Mouse (Mus musculus) left cerebral cortex, postnatal 14 days (tissue): Measurements from ENCODE around the gene Ajuba. TPM values are rescaled to one million over a fixed set of nuclear protein-coding genes. Genes with fewer than 3 reads are reported as not detected.

ENCODE experiments used
- DNase-seq, 2 experiments: peaks; one replicate each; pipeline ENCODE4 v3.0.0; 2021 to 2022; ENCODE audit warnings: low spot score in 2 of 2, mixed read lengths in 1 of 2
- intact Hi-C: fragments of 180-260 bp; cut with DNase I; formaldehyde crosslinking; loops from one replicate; pipeline ENCODE4 v1.15.1; 2025
- total RNA-seq, 2 experiments: library from RNA; stranded (reverse); gene quantifications; 2 replicates each; pipeline ENCODE4 v1.2.3; 2021

Gene Ajuba
- total RNA-seq, 2 experiments from 2014 or later = 2.7 to 3.1 TPM

DNA sequence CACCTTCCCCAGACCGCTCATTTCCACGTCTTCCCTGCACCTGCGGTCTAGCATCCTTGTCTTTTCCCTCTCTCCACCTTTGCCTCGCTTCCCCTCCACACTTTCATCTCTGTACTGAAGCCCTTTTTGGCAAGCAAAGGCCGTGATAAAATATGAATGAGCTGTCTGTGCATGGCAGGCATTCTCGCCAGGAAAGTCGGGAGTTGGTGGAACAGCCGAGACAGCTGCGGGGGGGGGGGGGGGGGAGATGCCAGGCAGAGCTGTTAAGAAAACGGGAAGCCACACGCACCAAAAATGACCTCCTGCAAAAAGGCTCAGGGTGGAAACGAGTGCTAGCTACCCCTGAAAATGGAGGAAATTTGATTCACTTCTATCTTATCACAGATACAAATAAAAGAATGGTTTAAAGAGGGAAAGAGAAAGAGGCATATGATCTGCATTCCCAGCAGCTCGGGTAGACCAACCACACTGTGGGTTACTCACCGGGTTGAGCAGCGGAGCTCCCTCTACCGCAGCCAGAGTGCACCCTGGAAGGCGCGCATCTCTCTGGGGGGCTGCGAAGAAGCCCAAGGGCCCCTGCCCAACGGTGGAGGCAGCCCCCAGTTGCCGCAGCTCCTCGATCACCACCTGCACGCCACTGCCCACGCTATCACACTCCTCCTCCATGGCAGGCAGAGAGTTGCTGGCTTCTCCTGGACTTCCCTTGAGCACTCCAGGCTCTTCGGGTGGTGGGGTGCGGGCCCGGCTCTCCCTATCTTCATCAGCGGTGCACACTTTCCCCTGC lies 17.5 kb upstream of the Ajuba start:
- peak; percentile 45 to 59 for DNase-seq

DNA sequence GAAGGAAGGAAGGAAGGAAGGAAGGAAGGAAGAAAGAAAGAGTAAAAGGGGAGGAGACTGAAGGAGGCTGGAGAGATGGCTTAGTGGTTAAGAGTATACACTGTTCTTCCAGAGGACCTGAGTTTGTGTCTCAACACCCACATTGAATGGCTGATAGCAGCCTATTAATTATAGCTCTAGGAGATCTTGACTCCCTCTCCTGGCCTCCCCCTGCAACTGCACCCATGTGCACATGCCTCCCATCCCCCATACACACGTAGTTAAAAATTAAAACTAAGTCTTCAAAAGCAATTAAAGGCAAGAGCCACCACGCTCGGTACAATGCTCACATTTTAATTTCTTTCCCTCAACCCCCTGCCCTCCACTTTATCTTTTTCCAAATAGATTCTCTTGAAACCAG lies 16.7 kb upstream of the Ajuba start:
- intact Hi-C loops = no loop called here
- DNase-seq = no peak

More for the DNA sequence above, 17.5 kb upstream of the Ajuba start:
- intact Hi-C loops = no loop called here

DNA sequence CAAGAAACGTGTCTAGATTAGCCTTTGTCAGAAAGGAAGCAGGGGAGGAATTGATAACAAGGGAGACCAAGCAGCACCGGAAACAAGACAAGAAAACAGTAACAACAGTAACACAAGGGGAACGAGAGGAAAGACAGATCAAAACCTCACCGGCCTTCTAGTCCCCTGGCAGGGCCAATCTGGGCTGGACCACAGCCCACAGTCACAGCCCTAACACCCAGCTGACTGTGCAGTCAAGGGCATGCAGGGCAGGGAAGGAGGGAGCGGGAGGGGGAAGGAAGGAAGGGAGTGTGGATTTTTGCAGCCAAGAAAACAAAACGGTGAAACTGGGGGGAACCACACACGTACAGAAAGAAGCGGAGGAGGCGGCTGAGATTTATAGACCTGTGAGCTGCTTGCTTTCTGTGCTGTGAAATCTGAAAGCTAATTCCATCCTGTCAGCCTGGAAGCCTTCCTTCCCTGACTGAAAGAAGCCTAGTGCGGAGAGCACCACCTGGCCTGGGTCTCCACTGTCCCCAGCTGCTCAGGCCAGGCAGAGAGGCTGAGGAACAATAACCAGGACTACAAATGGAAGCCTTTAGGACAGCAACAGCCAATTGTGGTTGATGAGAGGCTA lies 15.1 kb upstream of the Ajuba start:
- intact Hi-C loops = no loop called here
- DNase-seq = peak; percentile 65 to 75

DNA sequence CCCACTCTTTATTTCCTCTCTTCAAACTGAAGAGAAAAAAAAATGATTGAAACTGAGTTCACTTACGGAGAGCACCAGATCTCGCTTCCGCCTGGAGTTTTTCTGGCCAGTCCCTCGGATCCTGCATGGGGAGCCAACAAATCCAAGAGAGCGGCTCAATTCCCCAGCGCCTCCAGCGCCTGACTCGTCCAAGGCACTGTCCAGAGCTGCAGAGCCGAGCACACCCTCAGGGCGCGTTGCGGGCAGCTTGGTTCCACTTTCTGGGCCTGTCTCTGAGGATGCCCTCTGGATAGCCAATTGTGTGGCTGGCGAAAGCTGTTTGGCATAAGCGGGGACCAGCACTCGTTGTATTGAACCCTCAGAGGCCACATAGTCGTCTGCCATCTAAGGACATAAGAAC lies 13.7 kb upstream of the Ajuba start:
- intact Hi-C loops = no loop called here
- DNase-seq = no peak

DNA sequence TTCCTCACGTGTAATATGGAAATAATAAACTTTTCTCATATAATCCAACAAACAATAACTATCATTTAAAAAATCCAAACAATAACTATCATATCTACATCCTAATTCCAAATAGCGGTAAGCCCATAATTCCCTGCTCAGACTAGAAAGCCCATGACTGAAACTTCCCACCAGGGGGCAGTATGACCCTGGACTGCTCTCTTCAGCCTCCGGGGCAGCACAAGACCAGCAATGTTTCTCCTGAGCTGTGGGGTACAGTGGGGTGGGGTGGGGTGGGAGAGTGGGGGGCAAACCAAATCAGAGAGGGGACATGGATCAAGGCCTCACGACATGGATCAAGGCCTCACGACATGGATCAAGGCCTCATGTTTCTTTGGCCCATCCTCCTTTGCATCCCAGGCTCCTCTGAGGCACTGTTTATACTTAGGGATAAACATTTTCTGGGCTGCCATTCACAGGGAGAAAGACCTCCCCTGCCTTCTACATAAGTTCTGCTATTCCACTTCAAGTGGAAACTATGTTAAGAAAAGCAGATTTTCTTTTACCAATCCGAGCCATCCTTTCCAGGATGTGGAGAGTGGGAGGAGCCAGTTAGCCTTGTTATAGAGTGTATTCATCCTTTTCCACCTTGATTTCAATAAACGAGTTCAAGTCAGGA lies 6.5 kb upstream of the Ajuba start:
- intact Hi-C loops = no loop called here
- DNase-seq = peak; percentile 48 to 70

DNA sequence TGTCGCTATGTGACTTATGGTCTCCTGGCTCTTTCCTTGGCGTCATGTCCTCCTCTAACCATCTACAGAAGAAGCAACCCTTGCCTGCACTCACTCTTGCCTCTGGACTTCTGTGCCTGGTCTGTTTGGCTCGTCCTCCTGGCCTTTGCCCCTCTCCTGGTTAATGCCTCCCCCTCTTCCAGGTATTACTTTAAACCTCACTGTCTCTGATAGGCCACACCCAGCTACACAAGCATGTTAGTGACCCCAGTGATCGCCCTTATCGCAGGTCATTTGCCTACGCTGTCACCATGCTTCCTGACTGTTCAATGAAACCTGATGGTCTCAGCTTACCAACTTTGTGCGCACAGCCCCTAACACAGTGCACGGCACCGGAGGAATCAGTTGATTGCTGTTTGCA lies 5.2 kb upstream of the Ajuba start:
- DNase-seq = no peak
- intact Hi-C loops = no loop called here

DNA sequence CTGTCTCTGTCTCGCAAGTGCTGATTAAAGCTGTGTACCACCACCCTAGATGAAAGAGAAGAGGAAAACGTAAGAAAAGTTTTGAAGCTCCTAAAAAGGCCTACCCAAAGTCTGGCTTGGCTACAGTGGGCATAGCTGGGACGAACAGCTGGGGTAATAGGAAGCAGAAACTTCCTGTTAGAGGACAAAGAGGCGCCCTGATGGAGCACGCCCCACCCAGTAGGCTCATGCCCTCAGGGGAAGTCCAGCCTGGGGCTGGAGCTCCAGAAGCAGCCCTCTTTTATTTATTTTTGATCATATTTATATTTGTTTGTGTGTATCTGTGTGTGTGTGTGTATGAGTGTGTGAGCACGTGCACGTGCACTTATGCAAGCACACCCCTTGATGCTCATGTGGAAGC lies 2.3 kb upstream of the Ajuba start:
- DNase-seq = no peak
- intact Hi-C loops = loop anchor here (10.0 kb wide), 1 partner anchor 355 kb away; no protein-coding TSS in a partner anchor

DNA sequence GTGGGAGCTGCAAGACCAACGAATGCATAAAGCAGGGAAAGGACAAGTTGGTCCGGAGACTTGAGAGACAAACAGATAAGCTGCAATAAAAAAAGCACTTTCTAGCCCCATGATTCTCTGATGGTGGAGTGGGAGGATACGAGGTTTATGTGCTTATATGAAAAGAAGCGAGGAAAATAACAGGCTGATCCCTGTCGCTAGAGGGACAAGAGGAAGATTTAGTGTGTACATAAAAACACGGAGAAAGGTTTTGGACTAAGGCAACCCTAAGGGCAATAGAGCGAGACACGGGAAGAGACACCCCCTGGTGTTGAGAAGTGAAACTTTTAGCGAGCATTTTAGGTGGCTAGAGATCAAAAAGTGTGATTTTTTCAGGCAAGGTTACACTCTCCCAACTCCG lies 705 bp upstream of the Ajuba start:
- DNase-seq = no peak
- intact Hi-C loops = loop anchor here (10.0 kb wide), 1 partner anchor 353 kb away; no protein-coding TSS in a partner anchor

DNA sequence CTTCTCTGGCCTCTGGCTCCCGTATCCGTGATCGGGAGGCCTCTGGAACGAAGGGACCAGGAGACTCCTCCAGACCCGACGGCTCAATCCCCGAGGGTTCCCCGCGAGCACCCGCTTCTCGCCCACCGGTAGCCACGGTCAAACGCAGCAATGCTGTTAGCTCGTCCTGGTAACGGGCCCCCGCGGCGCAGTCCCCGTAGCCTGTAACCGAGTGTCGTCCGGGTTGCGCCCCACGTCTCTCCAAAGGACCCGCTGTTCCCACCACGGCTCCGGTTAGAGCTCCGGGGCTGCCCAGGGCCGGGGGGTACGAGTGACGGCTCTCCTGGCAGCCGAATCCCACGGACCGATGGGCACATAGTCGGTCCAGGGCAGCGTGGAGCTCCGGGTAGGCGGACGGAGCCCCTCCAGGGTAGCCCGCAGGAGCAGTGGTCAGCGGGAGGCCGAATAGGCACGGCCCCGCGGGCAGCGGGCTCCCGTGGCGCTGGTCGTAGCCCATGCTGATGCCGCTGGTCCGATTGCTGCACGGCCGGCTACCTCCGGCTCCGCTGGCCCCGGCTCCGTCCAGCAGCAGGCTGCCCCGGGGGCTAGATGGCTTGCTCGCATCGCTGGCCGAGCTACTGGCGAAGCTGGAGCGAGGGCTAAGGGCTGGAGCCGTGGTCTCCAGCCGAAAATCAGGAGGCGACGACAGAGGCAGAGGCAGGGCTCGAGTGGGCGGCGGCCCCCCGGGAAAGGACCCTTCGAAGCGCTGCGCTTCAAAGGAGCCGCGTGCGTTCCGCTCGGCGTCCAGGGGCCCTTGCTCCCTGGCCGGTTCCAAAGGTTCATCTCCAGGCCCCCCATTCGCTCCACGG lies 893 bp downstream of the Ajuba start:
- intact Hi-C loops = loop anchor here (10.0 kb wide), 1 partner anchor 352 kb away; no protein-coding TSS in a partner anchor
- DNase-seq = no peak

DNA sequence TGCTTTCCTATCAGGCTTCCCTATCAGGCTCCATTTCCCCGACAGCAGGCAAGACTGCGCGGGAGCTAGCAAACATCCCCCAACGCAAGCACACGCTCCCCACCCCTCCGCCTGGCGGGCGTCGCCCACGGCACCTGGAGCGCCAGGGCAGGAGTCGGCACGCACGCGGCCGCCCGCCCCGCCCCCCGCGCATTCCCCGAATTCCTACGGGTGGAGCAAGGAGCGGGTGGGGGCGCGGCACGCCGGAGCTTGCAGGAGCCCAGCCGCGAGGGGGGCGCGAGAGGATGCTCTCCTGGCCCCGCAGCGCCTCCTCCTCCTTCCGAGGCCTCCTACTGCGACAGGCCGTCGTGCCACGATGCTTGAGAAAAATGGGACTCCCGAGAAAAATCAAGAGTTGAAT lies 1.7 kb downstream of the Ajuba start:
- DNase-seq = no peak
- intact Hi-C loops = loop anchor here (10.0 kb wide), 1 partner anchor 351 kb away; no protein-coding TSS in a partner anchor

DNA sequence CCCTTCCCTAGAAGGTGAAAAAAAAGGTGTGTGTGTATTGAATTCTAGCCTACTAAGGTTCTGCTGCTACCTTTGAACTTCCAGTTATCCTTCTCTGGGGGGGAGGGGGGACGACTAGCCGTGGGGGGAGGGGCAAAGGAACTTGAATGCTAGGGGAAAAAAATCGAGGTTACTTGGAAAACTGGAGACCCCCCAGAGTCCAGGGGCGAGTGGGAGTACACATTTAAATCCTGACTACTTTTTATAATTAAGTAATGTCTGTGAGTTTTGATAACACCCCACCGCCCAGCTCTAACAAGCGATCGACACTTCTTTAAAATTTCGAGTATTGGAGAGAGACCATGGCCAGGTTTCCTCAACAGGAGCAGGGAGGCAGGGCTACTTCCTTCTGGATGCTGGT lies 2.3 kb downstream of the Ajuba start:
- intact Hi-C loops = loop anchor here (10.0 kb wide), 1 partner anchor 350 kb away; no protein-coding TSS in a partner anchor
- no peak for DNase-seq

DNA sequence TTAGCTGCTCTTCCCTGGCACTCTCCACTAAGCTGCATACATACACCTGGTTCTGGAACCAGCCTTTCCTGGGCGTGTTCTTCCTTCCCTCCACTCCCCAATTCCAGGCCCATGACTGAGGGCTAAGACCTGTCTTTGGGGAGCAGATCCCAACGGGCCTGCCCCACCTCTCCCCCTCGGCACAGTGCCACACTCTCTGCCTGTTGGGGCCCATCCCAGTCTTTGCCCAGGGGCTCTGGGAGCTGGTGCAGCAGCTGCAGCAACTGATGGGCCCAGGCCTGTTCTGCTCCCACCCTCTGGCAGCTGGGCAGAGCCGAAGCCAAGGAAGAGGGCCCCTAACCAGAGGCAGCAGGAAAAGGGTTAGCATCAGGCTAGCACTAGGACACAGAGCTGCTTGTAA lies 3.1 kb downstream of the Ajuba start:
- intact Hi-C loops = loop anchor here (10.0 kb wide), 1 partner anchor 349 kb away; no protein-coding TSS in a partner anchor
- no peak for DNase-seq

DNA sequence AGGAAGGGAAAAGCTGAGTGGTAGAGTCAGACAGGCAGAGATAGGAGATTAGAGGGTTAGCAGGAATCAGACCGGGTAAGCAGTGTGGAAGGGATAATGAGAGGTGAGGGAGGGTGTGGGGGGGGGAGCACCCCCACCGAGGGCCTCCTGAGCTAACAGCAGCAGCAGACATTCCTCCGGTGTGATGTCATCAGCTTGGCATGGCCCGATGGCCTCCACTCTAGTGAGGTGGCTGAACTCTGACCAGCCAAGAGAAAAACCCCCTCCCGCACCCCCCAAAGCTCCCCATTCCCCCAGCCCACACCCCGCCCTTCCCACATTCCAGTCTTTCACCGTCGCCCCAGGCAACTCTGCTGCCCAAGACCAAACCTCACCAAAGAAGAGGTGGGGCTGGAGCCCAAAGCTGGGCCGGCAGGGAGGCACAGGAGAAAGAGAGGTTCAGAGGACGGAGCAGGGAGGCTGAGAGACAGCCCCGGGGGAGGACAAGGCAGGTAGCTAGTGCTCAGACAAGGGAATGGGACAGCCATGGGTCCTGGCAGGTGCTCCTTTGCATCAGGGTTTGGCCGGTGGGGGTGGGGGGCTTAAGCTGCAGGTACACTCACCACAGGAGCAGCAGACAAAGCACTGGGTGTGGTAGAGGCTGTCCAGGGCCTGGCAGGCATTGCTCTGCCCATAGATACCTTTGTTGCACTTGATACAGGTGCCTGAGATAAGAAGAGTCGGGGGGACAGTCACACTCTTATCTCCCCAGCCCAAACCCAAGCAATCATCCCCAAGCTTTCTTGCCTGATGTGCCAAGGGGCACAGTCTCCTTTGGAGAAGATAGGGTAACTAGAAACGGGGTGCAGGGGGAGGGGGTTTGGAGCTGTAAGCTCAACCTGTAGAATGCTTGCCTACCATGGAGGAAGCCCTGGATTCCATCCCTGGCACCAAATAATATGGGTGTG lies 4.3 kb downstream of the Ajuba start:
- DNase-seq = no peak
- intact Hi-C loops = loop anchor here (10.0 kb wide), 1 partner anchor 348 kb away; no protein-coding TSS in a partner anchor

DNA sequence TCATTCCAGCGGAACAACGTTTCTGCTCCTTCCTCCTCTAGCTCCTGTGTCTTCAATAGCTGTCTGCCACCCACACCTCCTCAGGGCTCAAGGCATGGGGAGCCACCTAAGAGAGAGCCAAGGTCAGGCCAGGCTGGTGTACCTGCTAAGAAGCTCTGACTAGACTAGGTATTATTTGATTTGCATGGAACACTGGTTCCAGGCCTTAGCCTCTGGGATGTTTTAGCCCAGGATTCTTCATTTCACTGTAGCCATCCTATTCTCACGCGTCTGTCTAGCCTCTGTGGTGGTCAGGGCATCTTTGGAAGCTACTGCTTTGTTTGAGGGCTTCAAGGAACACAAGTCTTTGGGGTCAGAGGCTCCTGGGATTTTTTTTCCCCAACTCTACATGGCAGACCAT lies 5.2 kb downstream of the Ajuba start:
- intact Hi-C loops = loop anchor here (10.0 kb wide), 1 partner anchor 347 kb away; no protein-coding TSS in a partner anchor

DNA sequence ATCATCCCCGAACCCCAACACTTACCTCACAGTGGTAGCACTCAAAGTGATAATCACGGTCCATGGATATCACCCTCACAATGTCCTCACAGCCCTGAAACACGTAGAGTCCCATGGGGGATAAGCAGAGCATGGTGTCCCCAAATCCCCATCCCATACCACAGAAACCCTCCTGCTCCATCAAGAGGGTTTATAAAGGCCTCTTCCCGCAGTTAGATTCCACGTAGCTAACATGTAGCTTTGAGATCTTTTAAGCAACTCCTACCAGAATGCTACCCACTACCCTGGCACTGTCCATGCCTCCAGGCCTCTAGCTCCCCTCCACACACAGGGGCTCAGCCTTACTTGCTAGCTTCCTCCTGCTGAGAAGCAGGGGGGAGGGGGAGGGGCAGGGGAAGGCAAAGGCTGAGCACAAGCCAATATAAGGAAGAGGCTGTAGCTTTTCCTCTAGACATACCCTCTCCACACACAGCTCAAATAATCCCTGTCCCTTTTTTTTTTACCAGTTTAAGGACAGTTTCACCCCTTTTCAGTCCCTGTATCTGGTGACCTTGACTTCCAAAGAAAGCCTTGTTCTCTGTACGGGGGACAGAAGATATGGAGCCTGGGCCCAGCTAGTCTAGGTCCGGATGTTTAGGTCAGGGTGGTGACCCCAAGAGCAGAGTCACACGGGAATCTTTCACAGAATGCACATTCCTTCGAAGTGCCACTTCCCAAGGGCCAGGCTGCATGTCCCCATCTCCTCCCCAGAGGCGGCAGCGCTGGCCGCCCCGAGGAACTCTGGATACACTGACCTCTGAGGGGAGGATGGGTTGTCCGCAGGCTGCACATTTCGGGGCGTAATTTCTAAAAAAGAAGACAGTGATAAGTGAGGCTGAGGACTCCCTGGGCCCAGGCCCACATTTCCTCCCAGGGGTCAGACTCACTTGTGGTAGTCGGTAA lies 7.6 kb downstream of the Ajuba start:
- intact Hi-C loops = loop anchor here (1.0 to 10.0 kb wide), 3 partner anchors 42 to 345 kb away; no protein-coding TSS in a partner anchor
- no peak for DNase-seq

More for the DNA sequence above, 5.2 kb downstream of the Ajuba start:
- DNase-seq = no peak

DNA sequence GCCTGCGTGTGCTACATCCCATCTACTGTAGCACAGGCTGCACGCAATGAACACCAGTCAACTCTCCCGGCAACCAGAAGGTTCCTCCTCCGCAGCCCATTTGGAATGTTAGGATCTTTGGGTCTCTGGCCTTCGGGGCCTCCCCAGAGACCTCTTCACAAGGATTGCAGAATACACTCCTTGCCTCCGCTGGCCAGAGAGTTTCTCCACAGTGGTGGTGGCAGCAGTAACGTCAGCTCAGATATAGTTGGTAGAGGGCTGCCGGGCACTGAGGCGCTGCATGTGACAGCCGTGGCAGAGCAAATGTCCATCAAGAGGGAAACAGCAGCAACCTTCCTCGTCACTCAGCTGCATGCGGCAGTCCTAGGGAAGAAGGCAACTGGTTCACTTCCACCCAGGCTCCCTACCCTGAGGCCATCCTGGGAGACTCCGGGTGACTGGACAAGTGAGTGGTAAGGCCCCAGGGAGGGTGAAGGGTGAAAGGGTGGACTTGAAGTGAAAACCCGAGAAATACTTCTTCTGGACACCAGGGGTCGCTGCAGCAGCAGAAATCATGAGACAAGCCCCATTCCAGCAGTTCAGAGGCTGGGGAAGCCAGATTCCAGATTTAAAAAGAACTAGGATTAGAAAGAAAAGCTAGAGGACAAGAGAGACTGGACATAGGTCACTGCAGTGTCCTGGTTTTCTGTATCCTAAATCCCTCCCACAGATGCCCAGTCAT lies 8.5 kb downstream of the Ajuba start:
- DNase-seq = peak; percentile 70 to 79
- intact Hi-C loops = loop anchor here (1.0 to 5.0 kb wide), 2 partner anchors 42 to 73 kb away; no protein-coding TSS in a partner anchor
